Mouse (Mus musculus) olfactory bulb, adult 2 months (tissue): ENCODE results near the gene Gm10112.

Experiments
- CTCF ChIP-seq: fragments of 200-500 bp; IDR thresholded peaks from 2 replicates; pipeline ENCODE4 v1.5.1; 2012; ENCODE audit warnings: low read depth, mild to moderate bottlenecking, low read length, moderate library complexity; ENCODE audit not compliant: insufficient read depth
- POLR2A ChIP-seq: fragments of 200-500 bp; IDR thresholded peaks from 2 replicates; pipeline ENCODE4 v1.6.1; 2012; ENCODE audit warnings: mild to moderate bottlenecking, low read depth, low read length, moderate library complexity; ENCODE audit not compliant: insufficient read depth

GRCm38 (mm10) chrX:111210225-111210624, 42.1 kb downstream of the Gm10112 start:
- TF ChIP-seq POLR2A = no peak
- no peak for TF ChIP-seq CTCF
